Mouse (Mus musculus): ENCODE data around the gene Eps8l3. TPM values are rescaled to one million over a fixed set of nuclear protein-coding genes. Genes with fewer than 3 reads are reported as not detected.

Eps8l3 gene
- polyA plus RNA-seq, 1 experiment from 2014 or later = not detected

- H3K9ac ChIP-seq (ENCODE audit: low read length) = no peak overlapping the region
- H3K4me3 ChIP-seq (ENCODE audit: low read depth, low read length) = no peak overlapping the region
- H3K27ac ChIP-seq (ENCODE audit: low read depth, low read length) = no peak overlapping the region
- H3K4me2 ChIP-seq (ENCODE audit: low read depth, low read length, severe bottlenecking) = no peak overlapping the region
- no peaks in the 10 kb centered on the region for H3K9me3 ChIP-seq (ENCODE audit: control insufficient read depth, low read length)
- H3K36me3 ChIP-seq (ENCODE audit: control insufficient read depth, insufficient read depth, low read length) = no peaks in the 10 kb centered on the region
- ATAC-seq (replicated peaks; ENCODE audit: low FRiP score) (no peak), DNase-seq (ENCODE audit: low spot score) (no peak)
- H3K27me3 ChIP-seq (ENCODE audit: control insufficient read depth, insufficient read depth, low read length) = no peaks in the 10 kb centered on the region
- 37% methylated on average over 4 of the region's 4 CpGs for WGBS
- peaks cover 9% of the 10 kb centered on the region for H3K4me1 ChIP-seq (replicated peaks; ENCODE audit: control insufficient read depth, insufficient read depth, low read length)
These were observed 28.9 kb upstream of the Eps8l3 start for GRCm38 (mm10) chr3:107848126-107848525.

DNA sequence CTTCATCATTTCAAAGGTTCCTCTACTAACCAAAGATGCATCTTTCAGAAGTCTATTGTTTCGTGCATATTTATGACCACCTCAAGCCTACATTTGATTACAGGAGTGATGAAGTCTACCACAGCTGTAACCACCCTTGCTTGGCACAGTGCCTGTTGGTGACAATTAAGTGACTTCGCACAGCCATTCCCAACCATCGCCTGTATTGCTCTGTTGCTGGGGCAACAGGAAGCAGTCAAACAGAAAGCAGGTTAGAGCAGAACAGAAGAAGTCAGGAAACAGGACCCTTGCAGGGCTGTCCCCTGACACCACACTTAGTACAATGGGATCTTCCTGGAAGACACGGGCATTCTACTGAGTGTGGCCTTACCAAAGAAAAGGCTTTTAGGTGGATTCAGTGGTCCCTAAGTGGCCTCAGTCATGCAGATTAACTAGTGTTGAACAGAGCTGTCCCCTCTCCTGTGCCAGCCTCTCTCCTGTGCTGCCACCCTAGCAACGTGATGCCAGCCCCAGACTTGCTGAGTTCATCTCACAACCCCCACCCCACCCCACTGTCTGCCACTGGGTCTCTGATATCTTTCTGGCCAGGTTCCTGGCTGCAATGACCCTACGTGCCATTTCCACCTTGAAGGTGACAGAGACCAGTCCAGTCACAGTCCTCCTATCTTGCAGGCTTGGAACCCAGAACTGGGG lies 27.9 kb upstream of the Eps8l3 start:
- H3K36me3 ChIP-seq (ENCODE audit: control insufficient read depth, insufficient read depth, low read length) = no peaks in the 10 kb centered on the region
- H3K4me1 ChIP-seq (replicated peaks; ENCODE audit: control insufficient read depth, insufficient read depth, low read length) = peaks cover 9% of the 10 kb centered on the region
- no peak overlapping the region for H3K27ac ChIP-seq (ENCODE audit: low read depth, low read length)
- H3K4me2 ChIP-seq (ENCODE audit: low read depth, low read length, severe bottlenecking) = no peak overlapping the region
- no peaks in the 10 kb centered on the region for H3K27me3 ChIP-seq (ENCODE audit: control insufficient read depth, insufficient read depth, low read length)
- ATAC-seq (replicated peaks; ENCODE audit: low FRiP score) (no peak), DNase-seq (ENCODE audit: low spot score) (no peak)
- no peaks in the 10 kb centered on the region for H3K9me3 ChIP-seq (ENCODE audit: control insufficient read depth, low read length)
- no peak overlapping the region for H3K9ac ChIP-seq (ENCODE audit: low read length)
- WGBS = 76% methylated on average over 6 of the region's 6 CpGs
- no peak overlapping the region for H3K4me3 ChIP-seq (ENCODE audit: low read depth, low read length)

- DNase-seq (ENCODE audit: low spot score) (no peak), ATAC-seq (replicated peaks; ENCODE audit: low FRiP score) (no peak)
- Histone ChIP-seq H3K36me3 (ENCODE audit: control insufficient read depth, insufficient read depth, low read length) (no peaks in the 10 kb centered on the region), H3K4me2 (ENCODE audit: low read depth, low read length, severe bottlenecking) (no peak overlapping the region), H3K9me3 (ENCODE audit: control insufficient read depth, low read length) (no peaks in the 10 kb centered on the region), H3K27me3 (ENCODE audit: control insufficient read depth, insufficient read depth, low read length) (no peaks in the 10 kb centered on the region), H3K9ac (ENCODE audit: low read length) (no peak overlapping the region), H3K4me3 (ENCODE audit: low read depth, low read length) (no peak overlapping the region), H3K27ac (ENCODE audit: low read depth, low read length) (no peak overlapping the region), H3K4me1 (replicated peaks; ENCODE audit: control insufficient read depth, insufficient read depth, low read length) (peaks cover 9% of the 10 kb centered on the region)
- 83% methylated on average over 2 of the region's 2 CpGs for WGBS
These were observed 27.4 kb upstream of the Eps8l3 start for GRCm38 (mm10) chr3:107849693-107850031.

DNA sequence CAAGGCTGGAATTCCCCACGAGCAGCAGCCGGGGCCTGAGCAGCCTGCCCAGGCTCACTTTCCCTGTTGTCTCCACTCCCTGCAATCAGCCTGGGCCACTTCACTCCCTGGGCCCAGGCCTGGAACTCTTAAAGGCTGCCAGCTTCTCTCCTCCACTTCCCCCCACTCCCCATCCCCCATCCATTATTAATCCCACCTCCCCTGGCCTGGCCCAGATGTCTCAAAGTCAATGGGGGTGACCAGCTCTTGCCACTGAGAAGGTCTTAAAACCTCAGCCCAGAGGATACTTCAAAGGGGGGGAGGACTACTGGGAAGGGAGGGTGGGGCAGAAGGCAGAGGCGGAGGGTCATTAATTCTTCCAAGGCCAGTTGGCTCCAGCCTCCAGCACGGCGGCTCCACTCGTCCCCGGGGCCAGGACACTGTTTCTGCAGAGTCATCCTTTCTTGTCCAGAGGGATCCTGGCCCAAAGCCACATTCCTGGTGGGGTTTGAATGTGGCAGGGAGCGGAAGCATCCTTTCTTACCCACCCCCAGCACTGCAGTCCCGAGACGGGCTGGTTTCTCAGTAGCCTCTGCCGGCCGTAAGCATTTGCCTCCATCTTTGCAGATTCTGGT lies 26.5 kb upstream of the Eps8l3 start:
- peak overlapping the region; percentile 35 for H3K9ac ChIP-seq (ENCODE audit: low read length)

GRCm38 (mm10) chr3:107852786-107853185 lies 24.2 kb upstream of the Eps8l3 start:
- no peak for ATAC-seq (replicated peaks; ENCODE audit: low FRiP score)
- H3K9ac ChIP-seq (ENCODE audit: low read length) = no peak overlapping the region
- H3K4me2 ChIP-seq (ENCODE audit: low read depth, low read length, severe bottlenecking) = no peak overlapping the region
- no peaks in the 10 kb centered on the region for H3K36me3 ChIP-seq (ENCODE audit: control insufficient read depth, insufficient read depth, low read length)
- H3K4me1 ChIP-seq (replicated peaks; ENCODE audit: control insufficient read depth, insufficient read depth, low read length) = peaks cover 9% of the 10 kb centered on the region
- WGBS = 65% methylated on average over 7 of the region's 7 CpGs
- H3K4me3 ChIP-seq (ENCODE audit: low read depth, low read length) = no peak overlapping the region
- no peaks in the 10 kb centered on the region for H3K9me3 ChIP-seq (ENCODE audit: control insufficient read depth, low read length)
- no peak for DNase-seq (ENCODE audit: low spot score)
- no peak overlapping the region for H3K27ac ChIP-seq (ENCODE audit: low read depth, low read length)
- H3K27me3 ChIP-seq (ENCODE audit: control insufficient read depth, insufficient read depth, low read length) = no peaks in the 10 kb centered on the region

More for the DNA sequence above, 26.5 kb upstream of the Eps8l3 start:
- Histone ChIP-seq H3K27ac (ENCODE audit: low read depth, low read length) (no peak overlapping the region), H3K9me3 (ENCODE audit: control insufficient read depth, low read length) (no peaks in the 10 kb centered on the region), H3K36me3 (ENCODE audit: control insufficient read depth, insufficient read depth, low read length) (no peaks in the 10 kb centered on the region), H3K4me1 (replicated peaks; ENCODE audit: control insufficient read depth, insufficient read depth, low read length) (peaks cover 9% of the 10 kb centered on the region), H3K4me3 (ENCODE audit: low read depth, low read length) (no peak overlapping the region), H3K27me3 (ENCODE audit: control insufficient read depth, insufficient read depth, low read length) (no peaks in the 10 kb centered on the region), H3K4me2 (ENCODE audit: low read depth, low read length, severe bottlenecking) (peak overlapping the region; percentile 21; the same call in 1 of the 2 replicates)
- ATAC-seq (replicated peaks; ENCODE audit: low FRiP score) = peak; percentile 36; the same call in 1 of the 2 replicates
- WGBS = 26% methylated on average over 12 of the region's 12 CpGs
- peak; percentile 63 for DNase-seq (ENCODE audit: low spot score)

DNA sequence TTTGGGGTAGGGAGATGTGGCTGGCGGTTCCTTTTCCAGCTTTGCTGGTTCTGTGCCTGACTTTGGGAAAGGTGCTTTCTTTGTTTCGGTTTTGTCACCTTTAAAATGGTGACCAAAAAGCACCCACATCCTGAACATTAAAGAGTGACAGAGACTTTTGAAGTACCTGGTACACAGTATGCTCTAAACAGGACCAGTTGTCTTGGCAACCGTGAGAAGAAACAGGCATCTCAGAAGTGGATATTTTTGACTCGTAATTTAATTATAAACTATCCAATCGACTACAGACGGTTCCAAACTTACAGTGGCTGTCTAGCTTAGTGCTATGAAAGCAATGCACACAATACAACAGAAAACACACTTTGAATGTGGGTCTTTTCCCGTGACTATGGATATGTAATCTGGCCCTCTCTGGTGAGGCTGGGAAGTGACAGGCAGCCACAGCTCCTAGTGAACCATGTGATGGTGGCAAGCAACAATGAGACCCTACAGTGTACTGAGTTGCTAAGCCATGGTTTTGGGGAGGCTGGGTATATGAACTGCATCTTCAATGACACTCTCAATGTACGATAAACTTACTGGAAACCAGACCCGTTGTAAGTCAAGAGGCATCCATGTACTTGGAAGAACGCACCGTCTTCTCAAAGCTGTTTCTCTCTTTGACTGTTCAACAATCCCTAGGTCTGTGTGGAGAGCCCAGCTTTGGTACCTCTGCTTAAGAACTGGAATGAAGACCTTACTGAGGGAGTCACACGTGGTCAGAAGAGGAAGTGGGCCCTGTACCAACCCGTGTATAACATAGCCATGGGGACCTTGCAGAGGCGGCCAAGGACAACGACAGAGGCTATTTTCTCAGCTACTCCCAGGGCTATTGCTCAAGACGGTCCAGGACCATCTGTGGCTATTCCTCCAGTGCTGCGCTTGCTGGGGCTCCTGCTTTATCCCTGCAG lies 23.5 kb upstream of the Eps8l3 start:
- DNase-seq (ENCODE audit: low spot score) (no peak), ATAC-seq (replicated peaks; ENCODE audit: low FRiP score) (no peak)
- no peak overlapping the region for H3K4me3 ChIP-seq (ENCODE audit: low read depth, low read length)
- H3K27ac ChIP-seq (ENCODE audit: low read depth, low read length) = no peak overlapping the region
- H3K4me2 ChIP-seq (ENCODE audit: low read depth, low read length, severe bottlenecking) = no peak overlapping the region
- H3K9me3 ChIP-seq (ENCODE audit: control insufficient read depth, low read length) = no peaks in the 10 kb centered on the region
- no peak overlapping the region for H3K9ac ChIP-seq (ENCODE audit: low read length)
- no peaks in the 10 kb centered on the region for H3K27me3 ChIP-seq (ENCODE audit: control insufficient read depth, insufficient read depth, low read length)
- peaks cover 6% of the 10 kb centered on the region for H3K4me1 ChIP-seq (replicated peaks; ENCODE audit: control insufficient read depth, insufficient read depth, low read length)
- 86% methylated on average over 17 of the region's 17 CpGs for WGBS
- H3K36me3 ChIP-seq (ENCODE audit: control insufficient read depth, insufficient read depth, low read length) = no peaks in the 10 kb centered on the region

GRCm38 (mm10) chr3:107855368-107855767 lies 21.7 kb upstream of the Eps8l3 start:
- WGBS = 77% methylated on average over 13 of the region's 13 CpGs
- DNase-seq (ENCODE audit: low spot score) = no peak

DNA sequence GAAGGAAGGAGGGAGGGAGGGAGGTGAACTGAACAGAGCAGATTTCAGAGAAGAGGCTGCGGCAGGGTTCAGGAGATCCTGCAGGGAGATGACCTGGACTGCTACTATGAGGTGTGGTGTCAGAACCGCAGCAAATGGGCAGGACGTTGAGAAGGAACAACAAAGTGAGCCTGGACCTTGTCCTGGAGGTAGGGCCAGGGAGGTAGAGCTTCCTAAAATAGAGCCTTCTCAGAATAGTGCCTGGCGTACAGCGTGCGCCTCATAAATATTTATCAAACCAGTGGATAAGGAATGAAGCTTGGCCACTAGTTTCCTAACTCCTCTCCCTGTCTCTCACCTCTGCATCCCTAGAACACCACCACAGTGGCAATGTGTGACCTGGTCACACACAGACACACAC lies 19.4 kb upstream of the Eps8l3 start:
- Histone ChIP-seq H3K27me3 (ENCODE audit: control insufficient read depth, insufficient read depth, low read length) (no peaks in the 10 kb centered on the region), H3K4me3 (ENCODE audit: low read depth, low read length) (no peak overlapping the region), H3K9ac (ENCODE audit: low read length) (no peak overlapping the region), H3K36me3 (ENCODE audit: control insufficient read depth, insufficient read depth, low read length) (no peaks in the 10 kb centered on the region), H3K9me3 (ENCODE audit: control insufficient read depth, low read length) (no peaks in the 10 kb centered on the region), H3K4me2 (ENCODE audit: low read depth, low read length, severe bottlenecking) (no peak overlapping the region), H3K27ac (ENCODE audit: low read depth, low read length) (no peak overlapping the region), H3K4me1 (replicated peaks; ENCODE audit: control insufficient read depth, insufficient read depth, low read length) (no peaks in the 10 kb centered on the region)
- 71% methylated on average over 6 of the region's 6 CpGs for WGBS
- DNase-seq (ENCODE audit: low spot score) (no peak), ATAC-seq (replicated peaks; ENCODE audit: low FRiP score) (no peak)

More at GRCm38 (mm10) chr3:107855368-107855767, 21.7 kb upstream of the Eps8l3 start:
- H3K4me1 ChIP-seq (replicated peaks; ENCODE audit: control insufficient read depth, insufficient read depth, low read length) = peaks cover 6% of the 10 kb centered on the region
- H3K4me3 ChIP-seq (ENCODE audit: low read depth, low read length) = no peak overlapping the region
- H3K27ac ChIP-seq (ENCODE audit: low read depth, low read length) = no peak overlapping the region
- H3K27me3 ChIP-seq (ENCODE audit: control insufficient read depth, insufficient read depth, low read length) = no peaks in the 10 kb centered on the region
- no peaks in the 10 kb centered on the region for H3K9me3 ChIP-seq (ENCODE audit: control insufficient read depth, low read length)
- no peak overlapping the region for H3K9ac ChIP-seq (ENCODE audit: low read length)
- no peak for ATAC-seq (replicated peaks; ENCODE audit: low FRiP score)
- no peak overlapping the region for H3K4me2 ChIP-seq (ENCODE audit: low read depth, low read length, severe bottlenecking)
- H3K36me3 ChIP-seq (ENCODE audit: control insufficient read depth, insufficient read depth, low read length) = no peaks in the 10 kb centered on the region

All from forebrain, embryonic 11.5 days (tissue).